ENCODE assay signal across 8 mouse cellular contexts in genomic region chr9:62536119-62536654, GRCm38 (mm10). TPM values are rescaled to one million over a fixed set of nuclear protein-coding genes. Genes with fewer than 3 reads are reported as not detected.
DNase-seq lines count a peak whose midpoint lies in the region; ATAC-seq and TF ChIP-seq lines count a peak whose summit lies in the region.

No protein-coding gene starts in this region.

- ATAC-seq in forebrain, embryonic 11.5 days (replicated peaks; ENCODE audit: low FRiP score): peak; percentile 44
- ATAC-seq in intestine, embryonic 15.5 days: peak; percentile 19
- ATAC-seq in midbrain, embryonic 12.5 days (ENCODE audit: low FRiP score, low read depth): peak; percentile 38

- no peaks in the 10 kb centered on the region for H3K9me3 ChIP-seq in forebrain, embryonic 11.5 days (ENCODE audit: control insufficient read depth, low read length)
- no peaks in the 10 kb centered on the region for H3K9me3 ChIP-seq in intestine, embryonic 15.5 days
- H3K9me3 ChIP-seq in midbrain, embryonic 12.5 days: no peaks in the 10 kb centered on the region

- peak overlapping the region; percentile 68 for H3K4me3 ChIP-seq in forebrain, embryonic 11.5 days (ENCODE audit: low read depth, low read length)
- peak overlapping the region; percentile 59 for H3K4me3 ChIP-seq in intestine, embryonic 15.5 days (replicated peaks)
- peak overlapping the region; percentile 74 for H3K4me3 ChIP-seq in midbrain, embryonic 12.5 days

- no peak; the same call in 1 of the 2 replicates for TF ChIP-seq POLR2A in brain, embryonic 14.5 days (IDR thresholded peaks at IDR 0.05; ENCODE audit: borderline replicate concordance, extremely low read depth, insufficient read depth, insufficient read length, poor library complexity, severe bottlenecking)

- peaks cover 27% of the 10 kb centered on the region for H3K4me1 ChIP-seq in forebrain, embryonic 11.5 days (replicated peaks; ENCODE audit: control insufficient read depth, insufficient read depth, low read length)
- H3K4me1 ChIP-seq in intestine, embryonic 15.5 days (replicated peaks): peaks cover 31% of the 10 kb centered on the region
- H3K4me1 ChIP-seq in midbrain, embryonic 12.5 days: peaks cover 78% of the 10 kb centered on the region

- TF ChIP-seq CTCF in brain, embryonic 14.5 days (IDR thresholded peaks at IDR 0.05; ENCODE audit: borderline replicate concordance, extremely low read depth, insufficient read depth, insufficient read length): peak; percentile 34; the same call in 1 of the 2 replicates

- H3K4me2 ChIP-seq in forebrain, embryonic 11.5 days (ENCODE audit: low read depth, low read length, severe bottlenecking): peak overlapping the region; percentile 89
- H3K4me2 ChIP-seq in intestine, embryonic 15.5 days (replicated peaks): peak overlapping the region; percentile 94
- peak overlapping the region; percentile 73 for H3K4me2 ChIP-seq in midbrain, embryonic 12.5 days (replicated peaks)

- H3K27ac ChIP-seq in forebrain, embryonic 11.5 days (ENCODE audit: low read depth, low read length): peak overlapping the region; percentile 78
- peak overlapping the region; percentile 65 for H3K27ac ChIP-seq in intestine, embryonic 15.5 days
- H3K27ac ChIP-seq in midbrain, embryonic 12.5 days (replicated peaks): peak overlapping the region; percentile 91

- whole genome bisulfite sequencing in forebrain, embryonic 11.5 days: under 1% methylated on average over 29 of the region's 29 CpGs
- WGBS in intestine, embryonic 15.5 days: 5% methylated on average over 29 of the region's 29 CpGs
- under 1% methylated on average over 29 of the region's 29 CpGs for WGBS in midbrain, embryonic 12.5 days

- H3K36me3 ChIP-seq in forebrain, embryonic 11.5 days (ENCODE audit: control insufficient read depth, insufficient read depth, low read length): no peaks in the 10 kb centered on the region
- no peaks in the 10 kb centered on the region for H3K36me3 ChIP-seq in intestine, embryonic 15.5 days
- no peaks in the 10 kb centered on the region for H3K36me3 ChIP-seq in midbrain, embryonic 12.5 days

- peak; percentile 70 for DNase-seq in layer of hippocampus, adult 9-11 months
- no peak for DNase-seq in layer of hippocampus, adult 9-10 months (ENCODE audit: low spot score)
- peak; percentile 82 for DNase-seq in brain, embryonic 14.5 days (ENCODE audit: low read depth)
- no peak for DNase-seq in forebrain, embryonic 11.5 days (ENCODE audit: low spot score)
- no peak for DNase-seq in ovary, postnatal 14 days (ENCODE audit: low spot score)
- no peak for DNase-seq in spleen, postnatal 4 days (ENCODE audit: low spot score in 2 of 2)

- no peaks in the 10 kb centered on the region for H3K27me3 ChIP-seq in forebrain, embryonic 11.5 days (ENCODE audit: control insufficient read depth, insufficient read depth, low read length)
- H3K27me3 ChIP-seq in intestine, embryonic 15.5 days (replicated peaks): peaks cover 10% of the 10 kb centered on the region; the same call in 1 of the 2 replicates
- peaks cover 27% of the 10 kb centered on the region for H3K27me3 ChIP-seq in midbrain, embryonic 12.5 days

- H3K9ac ChIP-seq in forebrain, embryonic 11.5 days (ENCODE audit: low read length): peak overlapping the region; percentile 93
- H3K9ac ChIP-seq in intestine, embryonic 15.5 days: peak overlapping the region; percentile 50
- peak overlapping the region; percentile 86 for H3K9ac ChIP-seq in midbrain, embryonic 12.5 days (replicated peaks)

RNA-seq across cellular contexts. Expression of gene Coro2b, which starts 0.7 kb away (rescaled TPM):
- polyA plus RNA-seq in brain, embryonic 14.5 days (2012; rRNA removed): 67.4 and 92.7 TPM in 2 replicates
- polyA plus RNA-seq in forebrain, embryonic 11.5 days (2014; fragmentation: Nextera tagmentation; extraction: Ambion mirVana): 24.0 and 26.5 TPM in 2 replicates
- polyA plus RNA-seq in intestine, embryonic 15.5 days (2015; fragmentation: Nextera tagmentation; extraction: Ambion mirVana): 7.6 and 8.8 TPM in 2 replicates
- 28.9 and 34.0 TPM in 2 replicates for polyA plus RNA-seq in midbrain, embryonic 12.5 days (2016; fragmentation: Nextera tagmentation; extraction: Ambion mirVana)

Comparison
In these comparisons a context has a peak if more than half of its experiments do, and no peak if none do; other contexts are left out.
1. DNase-seq: peak in layer of hippocampus, adult 9-11 months (single experiment) and brain, embryonic 14.5 days (single experiment); none in layer of hippocampus, adult 9-10 months (single experiment), forebrain, embryonic 11.5 days (single experiment), ovary, postnatal 14 days (single experiment) and spleen, postnatal 4 days (0 of 2).
2. Peak in every context shown above with its lines, with median percentiles within 50 percentile points of each other: ATAC-seq, H3K27ac ChIP-seq, H3K4me2 ChIP-seq, H3K4me3 ChIP-seq and H3K9ac ChIP-seq.